Mouse (Mus musculus): Measurements from ENCODE around the gene Dnah1. TPM values are rescaled to one million over a fixed set of nuclear protein-coding genes. Genes with fewer than 3 reads are reported as not detected.

The Dnah1 gene
- polyA plus RNA-seq (2017; shearing (Covaris generic)): under 1 TPM in 1 of 2 experiments, not detected in 1; 0.06 TPM

- peak; percentile 84 for ATAC-seq
Measured at GRCm38 (mm10) chr14:31323849-31324792, at the start of gene Dnah1. Gene Dnah1, minus strand, starts transcription at chr14:31323896.

DNA sequence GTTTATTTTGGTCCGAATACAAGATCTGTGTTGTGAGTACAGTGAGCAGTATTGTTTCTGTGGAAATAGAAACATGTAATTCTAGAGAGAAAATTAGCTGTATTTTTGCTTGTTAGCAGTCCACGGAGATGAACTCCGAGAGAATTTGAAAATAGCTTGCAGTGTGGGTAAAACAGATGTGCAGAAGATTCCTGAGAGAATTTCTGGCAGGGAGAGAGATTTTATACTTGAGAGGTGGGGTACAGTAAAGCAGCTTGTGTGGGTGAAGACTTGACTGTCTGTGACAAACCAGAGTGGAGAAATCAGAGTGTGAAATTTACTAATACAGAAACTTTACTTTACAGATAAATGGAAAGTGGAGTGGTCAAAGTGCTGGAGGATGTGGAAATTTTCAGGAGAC, 45.7 kb upstream of the Dnah1 start:
- no peak for ATAC-seq

- ATAC-seq: no peak
Measured at GRCm38 (mm10) chr14:31367951-31368350, 44.3 kb upstream of the Dnah1 start.

- ATAC-seq: peak; percentile 86
Measured at GRCm38 (mm10) chr14:31365350-31365749, 41.7 kb upstream of the Dnah1 start.

DNA sequence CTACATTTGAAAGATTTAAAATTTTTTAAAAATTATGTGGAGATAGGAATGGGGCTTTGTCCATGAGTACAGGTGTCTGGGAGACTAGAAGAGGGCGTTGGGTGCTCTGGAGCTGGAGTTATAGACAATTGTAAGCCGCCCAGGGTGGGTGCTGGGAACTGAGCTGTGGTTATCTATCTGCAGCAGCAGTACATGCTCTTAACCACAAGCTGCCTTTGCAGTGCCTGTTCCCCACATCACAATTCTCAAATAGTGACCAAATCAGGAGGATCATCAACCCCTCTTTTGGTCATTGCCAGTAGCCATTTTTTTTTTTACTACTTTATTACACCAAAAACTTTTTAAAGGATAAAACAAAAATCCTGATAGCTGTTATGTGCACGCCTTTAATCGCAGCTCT, 40.9 kb upstream of the Dnah1 start:
- no peak for ATAC-seq

DNA sequence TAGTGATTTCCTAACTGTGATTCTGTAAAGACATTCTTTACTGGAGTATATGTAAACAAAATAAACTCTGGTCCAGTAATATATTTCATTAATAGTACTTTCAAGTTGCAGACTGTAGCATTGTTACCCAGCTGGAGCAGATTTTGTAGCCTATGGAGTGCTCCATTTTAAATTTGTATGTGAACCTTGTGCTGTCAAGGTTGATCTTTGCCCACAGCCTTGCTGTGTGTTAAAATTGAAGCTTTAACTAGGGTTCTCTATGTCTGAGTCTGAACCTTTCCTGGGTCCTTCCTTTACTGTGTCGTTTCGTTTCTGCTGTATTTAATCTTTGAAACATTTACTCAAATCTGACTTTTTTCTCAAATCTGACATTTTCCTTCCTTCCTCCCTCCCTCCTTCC, 38.5 kb upstream of the Dnah1 start:
- no peak for ATAC-seq

DNA sequence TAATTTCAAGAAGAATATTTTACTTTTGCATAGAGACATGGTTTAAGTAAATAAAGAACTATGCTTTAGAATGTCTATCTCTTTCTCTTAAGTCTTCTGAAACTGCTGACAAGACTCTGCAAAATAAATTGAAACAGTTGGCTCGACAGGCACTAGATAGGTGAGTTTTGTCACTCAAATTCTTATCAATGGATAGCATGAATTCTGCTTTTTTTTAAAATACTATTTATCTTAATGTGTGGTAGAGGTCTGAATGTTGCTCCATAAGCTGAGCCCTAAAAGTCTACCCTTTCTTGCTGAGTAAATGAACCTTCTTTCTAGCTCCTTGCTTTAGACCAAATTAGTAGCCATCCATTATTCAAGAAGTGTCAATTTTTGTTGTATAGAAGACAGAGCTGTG, 21.7 kb upstream of the Dnah1 start:
- no peak for ATAC-seq

DNA sequence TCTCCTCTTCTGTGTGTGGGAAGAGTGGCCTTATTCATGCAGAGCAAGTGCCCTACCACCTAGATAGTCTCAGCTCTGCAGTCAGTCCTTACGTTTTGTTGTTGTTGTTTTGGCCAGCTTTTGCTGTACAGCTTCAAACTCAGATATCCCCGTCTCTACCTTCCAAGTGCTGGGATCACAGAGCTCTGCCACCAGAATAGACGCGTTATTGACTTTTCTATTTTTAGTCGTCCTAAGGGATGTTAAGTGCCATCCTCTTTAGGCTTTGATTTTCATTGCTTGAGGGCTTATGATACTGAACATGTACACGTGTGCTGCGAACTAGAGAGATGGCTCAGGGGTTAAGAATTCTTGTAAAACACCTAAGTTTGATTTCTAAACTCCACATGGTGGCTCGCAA, 19.5 kb upstream of the Dnah1 start:
- ATAC-seq: no peak

DNA sequence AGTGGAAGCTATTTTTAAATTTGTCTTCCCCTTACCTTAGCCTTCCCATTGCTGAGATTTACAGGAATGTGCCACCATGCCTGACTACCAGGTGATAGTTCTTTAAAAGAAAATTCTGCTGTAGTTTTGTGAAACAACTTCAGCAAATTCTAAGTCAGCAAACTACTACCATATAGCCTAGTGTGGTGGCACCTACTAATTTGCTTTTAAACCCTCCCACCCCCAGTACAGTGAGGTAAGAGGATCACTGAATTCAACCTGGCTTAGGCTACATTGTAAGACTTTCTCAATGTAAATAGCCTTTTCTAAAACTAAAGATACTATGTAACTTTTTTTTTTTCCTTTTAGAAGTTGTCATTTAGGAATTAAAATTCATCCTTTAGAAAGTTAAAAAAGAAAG, 14.3 kb upstream of the Dnah1 start:
- no peak for ATAC-seq

- peak; percentile 22 for ATAC-seq
Measured at GRCm38 (mm10) chr14:31337406-31337805, 13.7 kb upstream of the Dnah1 start.

- ATAC-seq: peak; percentile 87
Measured at GRCm38 (mm10) chr14:31336369-31337155, 12.9 kb upstream of the Dnah1 start, which contains the start of gene Capn7. Gene Capn7, plus strand, starts transcription at chr14:31336638.

DNA sequence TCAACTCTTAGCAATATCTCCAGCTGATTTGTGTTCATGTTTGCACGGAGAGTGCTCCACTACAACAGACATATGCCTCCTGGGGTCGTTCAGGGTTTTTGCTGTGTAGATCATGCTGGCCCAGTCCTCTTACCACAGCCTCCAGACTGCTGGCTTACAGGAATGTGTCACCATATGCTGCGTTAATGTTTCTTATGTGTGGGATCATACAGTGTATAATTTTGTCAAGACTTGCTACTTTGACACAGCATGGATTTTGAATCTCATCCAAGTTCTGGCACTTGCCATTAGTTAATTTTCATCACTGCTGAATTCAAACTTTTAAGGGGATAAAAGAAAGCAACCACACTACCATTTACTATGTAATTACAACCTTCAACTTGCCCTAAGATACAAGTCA, 12.1 kb upstream of the Dnah1 start:
- ATAC-seq: no peak

DNA sequence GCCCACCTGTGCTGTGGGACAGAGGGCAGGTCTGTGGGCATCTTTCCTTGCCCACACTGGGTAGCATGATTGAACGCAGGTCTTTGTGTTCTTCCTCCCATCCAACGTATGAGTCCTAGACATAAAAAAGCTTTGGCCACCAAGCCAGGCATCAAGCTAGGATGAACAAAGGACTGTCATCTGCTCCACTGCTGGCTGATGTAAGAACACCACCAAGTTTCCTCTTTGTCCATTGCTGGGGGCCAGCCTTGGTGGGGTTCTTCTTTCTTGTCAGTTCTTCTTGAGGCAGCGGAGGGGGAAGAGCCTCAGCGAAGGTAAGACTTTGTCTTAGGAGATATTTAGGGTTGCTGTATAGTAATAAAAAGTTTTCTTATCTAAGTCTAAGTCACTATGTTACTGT, 7.3 kb upstream of the Dnah1 start:
- ATAC-seq: no peak

- ATAC-seq: no peak
Measured at GRCm38 (mm10) chr14:31329741-31330140, 6.0 kb upstream of the Dnah1 start.

GRCm38 (mm10) chr14:31327681-31328080, 4.0 kb upstream of the Dnah1 start:
- no peak for ATAC-seq

GRCm38 (mm10) chr14:31327196-31327595, 3.5 kb upstream of the Dnah1 start:
- ATAC-seq: no peak

DNA sequence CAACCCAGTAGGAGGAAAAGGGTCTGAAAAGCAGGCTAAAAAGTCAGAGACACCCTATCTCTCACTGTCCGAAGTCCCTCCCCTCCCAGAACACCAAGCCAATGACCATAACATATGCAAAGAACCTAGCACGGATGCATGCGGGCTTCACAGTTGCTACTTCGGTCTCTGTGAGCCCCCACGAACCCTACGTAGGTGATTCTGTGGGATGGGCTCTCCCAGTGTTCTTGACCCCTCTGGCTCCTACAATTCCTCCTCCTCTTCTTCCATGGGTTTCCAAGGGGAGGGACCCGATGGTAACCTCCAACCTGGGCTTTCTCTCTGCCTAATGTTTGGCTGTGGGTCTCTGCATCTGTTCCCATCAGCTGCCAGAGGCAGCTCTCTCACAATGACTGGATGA, 3.1 kb upstream of the Dnah1 start:
- no peak for ATAC-seq

DNA sequence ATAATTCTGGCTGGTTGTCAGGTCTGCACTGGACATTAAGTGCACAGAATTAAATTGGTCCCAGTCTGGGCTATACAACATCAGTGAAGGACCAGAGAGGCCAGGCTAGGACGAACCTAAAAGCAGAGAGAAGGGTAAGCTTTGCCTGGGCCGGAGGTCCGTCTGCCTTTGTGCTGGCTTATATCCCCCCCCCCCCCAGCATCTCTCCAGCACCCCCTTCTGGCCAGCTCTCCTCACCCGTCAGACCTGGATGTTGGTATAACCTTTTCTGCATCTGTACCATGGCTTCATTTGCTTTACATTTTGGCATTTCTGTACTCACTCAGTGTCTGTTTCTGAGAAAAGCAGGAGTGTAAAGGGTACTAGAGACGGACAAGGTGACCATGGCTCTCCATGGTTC, 1.9 kb upstream of the Dnah1 start:
- ATAC-seq: no peak

DNA sequence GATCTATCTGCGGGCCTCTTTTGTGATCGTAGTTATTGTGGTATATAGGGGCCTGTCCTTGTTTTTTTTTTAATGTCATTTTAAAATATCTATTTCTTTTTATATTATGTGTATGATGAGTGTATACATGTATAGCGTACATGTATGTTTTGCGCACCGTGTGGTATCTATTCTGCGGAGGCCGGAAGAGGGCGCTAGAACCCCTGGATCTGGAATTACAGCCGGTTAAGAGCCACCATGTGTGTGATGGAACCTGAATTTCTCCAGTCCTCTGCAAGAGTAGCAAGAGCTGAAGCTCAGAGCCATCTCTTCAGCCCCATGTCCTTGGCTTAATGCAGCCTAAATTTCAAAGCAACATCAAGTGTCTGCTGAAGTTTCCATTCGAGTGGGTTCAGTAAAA, 1.2 kb upstream of the Dnah1 start:
- ATAC-seq: no peak

DNA sequence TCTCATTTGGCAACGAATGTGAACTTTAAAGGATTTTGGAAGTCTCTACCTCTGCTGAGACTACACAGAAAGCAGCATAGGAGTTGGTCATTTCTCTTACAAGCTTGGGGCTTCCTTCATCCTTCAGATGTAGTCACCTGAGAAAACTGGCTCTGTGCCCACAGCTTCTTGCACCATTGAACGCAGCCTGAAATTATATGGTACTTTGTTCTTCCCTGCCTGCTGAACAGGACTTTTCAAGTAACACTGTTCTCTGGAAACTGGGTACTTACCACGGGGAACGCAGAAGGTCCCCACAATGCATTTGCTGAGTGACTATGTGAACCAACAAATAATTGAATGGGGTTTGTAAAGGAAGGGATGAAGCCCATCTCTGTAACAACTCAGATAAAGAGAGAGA, 507 bp downstream of the Dnah1 start:
- no peak for ATAC-seq

- no peak for ATAC-seq
Measured at GRCm38 (mm10) chr14:31322191-31322590, 1.5 kb downstream of the Dnah1 start.

DNA sequence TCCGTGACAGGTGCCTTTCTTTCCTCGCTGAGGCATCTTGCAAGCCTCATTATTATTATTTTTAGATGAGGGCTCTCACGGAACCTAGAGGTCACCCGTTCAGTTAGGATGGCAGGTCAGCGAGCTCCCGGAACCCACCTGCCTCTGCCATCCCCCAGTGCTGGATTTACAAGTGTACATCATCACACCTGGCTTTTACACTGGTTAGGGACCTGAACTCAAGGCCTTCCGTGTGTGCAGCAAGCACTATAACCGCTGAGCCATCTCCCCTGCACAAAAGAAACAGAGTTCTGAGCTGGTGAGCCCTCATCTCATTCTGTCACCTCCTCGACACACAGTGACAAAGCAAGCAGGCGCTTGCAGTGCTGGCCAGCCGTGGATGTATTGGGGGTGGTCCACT, 2.5 kb downstream of the Dnah1 start:
- no peak for ATAC-seq

DNA sequence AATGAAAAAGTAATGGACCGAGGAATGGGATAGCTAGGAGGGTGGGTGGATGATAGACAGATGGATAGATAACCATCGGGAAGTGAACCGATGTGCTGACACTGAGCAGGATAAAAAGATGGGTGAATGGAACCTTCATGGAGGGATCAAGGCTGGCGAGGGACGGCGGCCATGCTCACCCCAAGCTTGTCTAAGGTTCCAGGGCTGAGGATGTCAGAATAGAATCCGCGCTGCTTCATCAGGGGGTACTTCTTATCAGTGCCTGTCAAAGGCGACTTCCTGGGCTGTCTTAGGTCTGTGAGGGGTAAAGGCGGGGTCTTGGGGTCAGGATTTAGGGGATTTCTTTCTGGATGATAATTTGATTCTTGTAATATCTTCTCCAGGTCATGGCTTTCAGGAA, 4.2 kb downstream of the Dnah1 start:
- no peak for ATAC-seq

- no peak for ATAC-seq
Measured at GRCm38 (mm10) chr14:31317754-31318153, 5.9 kb downstream of the Dnah1 start.

Data from CD4-positive, CD25-positive, alpha-beta regulatory T cell, adult 4 months (primary cell).